Mouse (Mus musculus): ENCODE measurements at regions not wholly inside any gene's neighbourhood (a gene's known extent, or its start where the extent isn't known, plus 50 kb on each side); places are given as distances from the start of the nearest gene placed in this dataset.

- TF ChIP-seq TCF12 (IDR thresholded peaks at IDR 0.05; ENCODE audit: low read depth, low read length), result no peak
- no peak for TF ChIP-seq POLR2A (IDR thresholded peaks at IDR 0.05; ENCODE audit: control insufficient read depth in 1 of 2, insufficient read depth in 1 of 2, low read depth in 1 of 2, low read length in 2 of 2, poor library complexity in 1 of 2)
- TF ChIP-seq CTCF (IDR thresholded peaks at IDR 0.05 in 2 of 3, conservative IDR thresholded peaks at IDR 0.05 in 1 of 3; ENCODE audit: control insufficient read depth in 1 of 3, insufficient read depth in 1 of 3, low read depth in 2 of 3, low read length in 3 of 3, poor library complexity in 1 of 3, severe bottlenecking in 1 of 3), result no peak
- no peak for TF ChIP-seq ZMIZ1 (IDR thresholded peaks at IDR 0.05; ENCODE audit: low read depth, low read length)
- no peak for TF ChIP-seq MAZ (IDR thresholded peaks at IDR 0.05; ENCODE audit: low read depth, low read length)
- no peak for TF ChIP-seq POLR2AphosphoS5 (IDR thresholded peaks at IDR 0.05; ENCODE audit: borderline replicate concordance, low read depth, low read length)
- TF ChIP-seq RCOR1 (IDR thresholded peaks at IDR 0.05; ENCODE audit: low read depth, low read length), result no peak
- no peak for TF ChIP-seq MXI1 (IDR thresholded peaks at IDR 0.05; ENCODE audit: low read depth, low read length)
- no peak for TF ChIP-seq E2F4 (IDR thresholded peaks at IDR 0.05; ENCODE audit: borderline replicate concordance, low read depth, low read length)
- no peak for TF ChIP-seq ZC3H11A (IDR thresholded peaks at IDR 0.05; ENCODE audit: low read depth, low read length)
- no peak for TF ChIP-seq TAL1 (IDR thresholded peaks at IDR 0.05; ENCODE audit: low read length)
- no peak for TF ChIP-seq GATA1 (IDR thresholded peaks at IDR 0.05; ENCODE audit: low read depth, low read length)
- TF ChIP-seq ETS1 (IDR thresholded peaks at IDR 0.05; ENCODE audit: low read depth, low read length), result no peak
Observed at GRCm38 (mm10) chr6:100433534-100433867, 146.2 kb upstream of the Rybp start.

Measured in MEL (cell line).